Mouse (Mus musculus) midbrain, postnatal 0 days (tissue): Measurements from ENCODE around the gene Uchl3. TPM values are rescaled to one million over a fixed set of nuclear protein-coding genes. Genes with fewer than 3 reads are reported as not detected.

Experiments used
- ATAC-seq: fragments of 200-750 bp; cut with Nextera tagmentation; 2 replicates; pipeline ENCODE4 v1.8.0; 2017; ENCODE audit warnings: moderate number of reproducible peaks, mild to moderate bottlenecking, moderate TSS enrichment, moderate library complexity; ENCODE audit not compliant: low FRiP score
- DNase-seq: peaks from one replicate; pipeline ENCODE4 v3.0.0-alpha.2; 2015; ENCODE audit warnings: low spot score
- H3K27ac ChIP-seq: fragments of 300-500 bp; sonication (generic); 2 replicates; pipeline ENCODE4 v1.5.1; 2014; ENCODE audit warnings: low read depth, mild to moderate bottlenecking, low read length, mixed read lengths
- H3K27me3 ChIP-seq: fragments of 300-500 bp; sonication (generic); 2 replicates; pipeline ENCODE4 v1.6.1; 2014; ENCODE audit warnings: low read length, control low read depth, mixed read lengths; ENCODE audit not compliant: insufficient read depth
- H3K36me3 ChIP-seq: fragments of 300-500 bp; sonication (generic); 2 replicates; pipeline ENCODE4 v1.6.1; 2014; ENCODE audit warnings: low read length, control low read depth, mixed read lengths; ENCODE audit not compliant: insufficient read depth
- H3K4me1 ChIP-seq: fragments of 300-500 bp; sonication (generic); 2 replicates; pipeline ENCODE4 v1.6.1; 2014; ENCODE audit warnings: mild to moderate bottlenecking, control low read depth, antibody characterized with exemption, low read length, mixed read lengths; ENCODE audit not compliant: insufficient read depth
- H3K4me2 ChIP-seq: fragments of 300-500 bp; sonication (generic); 2 replicates; pipeline ENCODE4 v1.6.1; 2014; ENCODE audit warnings: low read depth, mild to moderate bottlenecking, low read length, mixed read lengths; ENCODE audit not compliant: poor library complexity, severe bottlenecking
- H3K4me3 ChIP-seq: fragments of 300-500 bp; sonication (generic); 2 replicates; pipeline ENCODE4 v1.5.1; 2014; ENCODE audit warnings: low read depth, mild to moderate bottlenecking, low read length, moderate library complexity
- H3K9ac ChIP-seq: fragments of 300-500 bp; sonication (generic); replicated peaks from 2 replicates; pipeline ENCODE4 v1.6.1; 2014; ENCODE audit warnings: mild to moderate bottlenecking, low read length, moderate library complexity, mixed read lengths; ENCODE audit not compliant: poor library complexity, severe bottlenecking
- H3K9me3 ChIP-seq: fragments of 300-500 bp; sonication (generic); 2 replicates; pipeline ENCODE4 v1.6.1; 2016; ENCODE audit warnings: low read length, control low read depth
- CTCF ChIP-seq: IDR thresholded peaks from 2 replicates; pipeline ENCODE4 v1.5.1; 2016; ENCODE audit warnings: antibody characterized with exemption, mild to moderate bottlenecking
- WGBS: fragments of 180-500 bp; shearing (Covaris S2); extraction: QIAGEN DNeasy Blood & Tissue Kit; methylation state at CpG from one replicate; pipeline ENCODE4 v1.1.7; 2014; 5-methylcytosine and 5-hydroxymethylcytosine counted together
- polyA plus RNA-seq: library from polyadenylated mRNA; unstranded; fragments of >200 nt; fragmentation: Nextera tagmentation; extraction: Ambion mirVana; gene quantifications from 2 replicates; pipeline ENCODE4 v1.2.1, GENCODE M21; 2015
- total RNA-seq: library from RNA; depleted of rRNA; stranded (reverse); fragments of >200 nt; gene quantifications from 2 replicates; pipeline ENCODE4 v1.2.3, GENCODE M21; 2014; rRNA removed

Uchl3 gene
- total RNA-seq (75.7 and 85.0 TPM in 2 replicates), polyA plus RNA-seq (261 and 269 TPM in 2 replicates)

DNA sequence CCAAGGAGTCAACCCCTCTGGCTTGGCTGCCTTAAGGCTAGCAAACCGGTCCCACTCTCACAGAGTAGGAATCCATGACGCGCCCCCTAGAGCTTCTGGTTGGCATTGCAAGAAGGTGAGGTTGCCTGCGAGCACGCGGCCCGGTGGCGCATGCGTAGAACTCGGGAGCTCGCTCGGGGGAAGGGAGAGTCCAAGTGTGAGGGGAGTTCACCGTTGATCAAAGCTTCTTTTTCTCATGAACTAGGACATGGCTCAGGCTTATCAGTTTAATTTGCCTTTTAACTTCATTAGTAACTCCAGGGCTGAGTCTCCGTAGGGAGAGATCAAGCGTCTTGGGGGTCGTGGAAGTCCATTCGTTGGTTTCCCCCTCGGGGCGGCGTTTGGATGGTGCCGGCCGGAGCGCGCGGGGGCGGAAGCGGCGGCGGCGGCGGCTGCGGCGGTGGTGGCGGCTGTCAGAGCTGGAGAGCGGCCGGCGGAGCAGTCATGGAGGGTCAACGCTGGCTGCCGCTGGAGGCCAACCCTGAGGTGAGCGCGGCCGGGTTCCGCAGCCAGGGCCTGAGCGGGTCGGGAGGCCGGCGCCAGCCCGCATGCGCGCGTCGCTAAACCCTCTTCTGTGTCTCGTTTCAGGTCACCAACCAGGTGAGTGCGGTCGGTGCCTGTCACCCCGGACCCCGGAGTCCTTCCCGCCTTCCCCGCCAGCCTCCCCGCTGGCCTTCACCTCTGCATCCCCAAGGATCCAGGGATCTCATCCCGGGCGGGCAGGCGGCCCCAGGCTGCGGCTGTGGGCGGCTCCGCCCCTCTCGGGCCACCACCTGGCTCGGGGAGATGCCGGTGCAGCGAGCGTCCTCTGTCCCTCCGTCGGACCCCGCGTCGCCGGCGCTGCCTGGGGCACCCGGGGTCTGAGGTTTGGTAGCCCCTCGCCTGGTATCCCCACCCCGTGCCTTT, at the start of gene Uchl3:
TSS of gene Uchl3 (plus strand) at position 387 of the 945 bp plus-strand sequence.
- ATAC-seq (peak; percentile 90), DNase-seq (peak; percentile 96)
- Histone ChIP-seq H3K9me3 (no peaks in the 10 kb centered on the region), H3K4me3 (peak within 1 kb of the TSS; percentile 82), H3K4me1 (peaks cover 5% of the 10 kb centered on the region; the same call in 1 of the 2 replicates), H3K36me3 (no peaks in the 10 kb centered on the region; the same call in 1 of the 2 replicates), H3K27ac (peak within 1 kb of the TSS; percentile 69), H3K4me2 (peak within 1 kb of the TSS; percentile 72), H3K9ac (peak within 1 kb of the TSS; percentile 75), H3K27me3 (no peaks in the 10 kb centered on the region)
- TF ChIP-seq CTCF = peak; percentile 99
- under 1% methylated on average over 63 of the region's 81 CpGs for WGBS

- H3K4me1 ChIP-seq = peaks cover 2% of the 10 kb centered on the region; the same call in 1 of the 2 replicates
- no peaks in the 10 kb centered on the region for H3K27me3 ChIP-seq
- ATAC-seq = no peak
- H3K9me3 ChIP-seq = no peaks in the 10 kb centered on the region
- no peaks in the 10 kb centered on the region for H3K36me3 ChIP-seq
- no peak overlapping the region for H3K4me3 ChIP-seq
- no peak overlapping the region for H3K27ac ChIP-seq
- no peak overlapping the region for H3K9ac ChIP-seq
- no peak for DNase-seq
- no peak overlapping the region for H3K4me2 ChIP-seq
- WGBS = 57% methylated on average over 2 of the region's 2 CpGs
- peak; percentile 56 for TF ChIP-seq CTCF
Measured at GRCm38 (mm10) chr14:101605843-101606242, 47.9 kb upstream of the Uchl3 start.

DNA sequence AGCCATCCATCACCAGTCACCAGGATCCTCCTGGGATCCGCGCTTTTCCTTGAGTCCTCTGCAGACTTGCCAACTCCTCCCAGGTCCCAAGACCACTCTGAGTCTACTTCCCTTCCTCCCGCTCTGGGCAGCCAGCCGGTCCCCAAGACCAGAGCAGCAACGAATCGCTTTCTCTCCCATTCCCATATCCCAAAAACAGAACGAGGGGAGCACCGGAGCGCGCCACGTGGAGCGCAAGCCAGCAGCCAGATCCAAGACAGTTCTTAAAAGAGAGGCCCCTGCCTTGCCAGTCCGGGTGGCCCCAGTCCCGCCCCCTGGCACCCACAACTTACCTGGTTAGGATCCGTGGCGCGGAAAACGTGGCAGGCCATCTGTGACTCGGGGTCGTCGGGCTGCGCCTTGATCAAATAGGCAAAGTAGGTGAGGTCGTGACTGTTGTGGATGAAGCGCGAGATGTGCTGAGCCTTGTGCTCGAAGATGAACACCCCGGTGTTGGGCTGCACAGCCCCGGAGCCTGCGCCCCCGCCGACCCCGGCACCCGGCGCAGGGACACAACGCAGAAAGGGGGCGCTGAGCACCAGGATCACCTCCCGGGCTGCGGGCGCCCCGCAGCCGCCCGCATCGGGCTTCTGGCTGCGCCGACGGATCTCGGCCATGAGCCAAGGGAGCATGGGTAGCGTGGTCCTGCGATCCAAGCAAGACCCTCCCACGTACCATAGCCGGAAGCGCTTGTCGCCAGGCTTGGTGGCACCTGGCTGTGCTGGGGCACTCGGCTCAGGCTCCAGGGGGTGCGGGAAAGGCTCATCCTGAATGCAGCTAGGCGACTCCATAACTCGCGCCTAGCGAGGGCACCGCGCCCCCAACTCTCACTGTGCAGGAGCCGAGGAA, 45.9 kb upstream of the Uchl3 start:
- Histone ChIP-seq H3K4me3 (peak overlapping the region; percentile 81), H3K27me3 (no peaks in the 10 kb centered on the region), H3K4me2 (peak overlapping the region; percentile 97), H3K27ac (no peak overlapping the region), H3K9ac (peak overlapping the region; percentile 61), H3K36me3 (no peaks in the 10 kb centered on the region), H3K4me1 (peaks cover 2% of the 10 kb centered on the region; the same call in 1 of the 2 replicates), H3K9me3 (no peaks in the 10 kb centered on the region)
- DNase-seq (peak; percentile 51), ATAC-seq (peak; percentile 31)
- peak; percentile 41 for TF ChIP-seq CTCF
- under 1% methylated on average over 62 of the region's 62 CpGs for WGBS

DNA sequence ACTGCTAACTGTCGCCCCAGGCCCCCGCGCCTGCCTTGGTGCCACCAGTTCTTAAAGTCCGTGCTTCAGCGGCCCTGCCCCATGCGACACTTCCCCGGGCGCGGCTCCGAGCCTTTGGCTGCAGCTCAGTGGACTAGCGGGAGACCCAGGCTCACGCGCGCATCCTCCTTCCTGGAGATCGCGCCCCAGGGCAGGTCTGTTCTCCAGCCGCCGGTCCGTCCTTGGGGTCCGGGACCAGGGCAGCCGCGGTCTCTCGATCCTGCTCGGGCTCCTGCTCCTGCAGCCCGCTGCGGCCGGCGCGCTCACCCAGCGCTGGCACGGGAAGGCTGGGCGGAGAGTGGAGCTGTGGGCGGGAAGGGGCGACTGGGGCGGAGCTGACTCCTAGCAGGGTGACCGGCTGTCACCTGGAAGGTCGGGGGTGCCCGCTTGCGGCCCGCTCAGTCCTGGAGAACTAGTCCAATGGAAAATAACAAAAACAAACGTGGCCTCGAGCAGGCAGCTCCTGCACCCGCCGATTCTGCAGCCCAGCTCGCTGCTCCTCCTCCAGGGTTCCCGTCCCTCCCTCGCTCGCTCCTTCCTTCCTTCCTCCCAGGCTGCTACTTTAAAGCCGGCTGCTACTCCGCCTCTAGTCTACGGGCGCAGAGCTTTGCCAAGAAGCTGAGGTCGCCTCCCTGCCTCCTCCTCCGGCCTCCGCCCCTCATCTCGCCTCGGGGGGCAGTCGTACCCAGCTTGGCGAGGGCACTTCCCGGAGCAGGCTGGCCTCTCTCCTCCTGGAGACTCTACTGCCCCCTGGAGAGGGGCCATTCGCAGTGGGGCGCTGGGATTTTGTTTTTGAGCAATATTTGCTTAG, 45.0 kb upstream of the Uchl3 start, which contains the start of gene Tbc1d4:
TSS of gene Tbc1d4 (minus strand) at position 673 of the 850 bp plus-strand sequence.
- peak; percentile 79 for TF ChIP-seq CTCF
- under 1% methylated on average over 62 of the region's 62 CpGs for WGBS
- ATAC-seq = peak; percentile 85

DNA sequence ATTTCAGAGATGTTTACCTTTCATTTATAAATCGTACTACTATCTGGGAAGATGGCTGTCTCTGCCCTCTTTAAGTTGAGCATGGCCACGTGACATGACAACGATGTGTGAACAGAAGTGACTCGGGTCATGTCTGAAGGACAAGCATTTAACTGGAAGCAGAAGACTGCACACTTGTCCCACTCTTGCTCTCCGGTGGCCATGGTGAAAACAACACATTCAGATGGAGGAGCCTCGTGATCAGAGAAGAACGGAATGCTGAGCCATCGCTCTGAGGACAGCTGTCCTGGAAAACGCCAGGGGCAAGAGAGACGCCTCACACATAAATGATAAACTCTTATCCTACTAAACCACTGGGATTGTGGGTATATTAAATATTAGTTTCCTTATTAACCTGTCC, 43.1 kb upstream of the Uchl3 start:
- Histone ChIP-seq H3K9me3 (no peaks in the 10 kb centered on the region), H3K36me3 (no peaks in the 10 kb centered on the region), H3K27me3 (no peaks in the 10 kb centered on the region), H3K4me3 (no peak overlapping the region), H3K9ac (no peak overlapping the region), H3K27ac (no peak overlapping the region), H3K4me2 (no peak overlapping the region), H3K4me1 (peaks cover 2% of the 10 kb centered on the region; the same call in 1 of the 2 replicates)
- ATAC-seq = no peak
- TF ChIP-seq CTCF = no peak
- DNase-seq = no peak
- 85% methylated on average over 10 of the region's 10 CpGs for WGBS

More for the DNA sequence above, 45.0 kb upstream of the Uchl3 start, which contains the start of gene Tbc1d4:
- Histone ChIP-seq H3K9ac (peak within 1 kb of the TSS; percentile 61), H3K4me2 (peak within 1 kb of the TSS; percentile 97), H3K36me3 (no peaks in the 10 kb centered on the region), H3K4me1 (peaks cover 2% of the 10 kb centered on the region; the same call in 1 of the 2 replicates), H3K9me3 (no peaks in the 10 kb centered on the region), H3K4me3 (peak within 1 kb of the TSS; percentile 81), H3K27me3 (no peaks in the 10 kb centered on the region), H3K27ac (peak within 1 kb of the TSS; percentile 34; the same call in 1 of the 2 replicates)
- peak; percentile 83 for DNase-seq
